Mouse (Mus musculus) intestine, embryonic 16.5 days (tissue): Measurements from ENCODE around the gene Abca13. TPM values are rescaled to one million over a fixed set of nuclear protein-coding genes. Genes with fewer than 3 reads are reported as not detected.
A peak's percentile ranks its signal among the peaks of the same experiment; 100 is the strongest.
"Not testable (repeated sequence)": the region's sequence is repeated elsewhere in the genome, so short reads cannot be mapped to it uniquely, and the experiment has no call there.

ENCODE experiments used
- ATAC-seq: fragments of 200-750 bp; cut with Nextera tagmentation; 2 replicates; pipeline ENCODE4 v1.8.0; 2017; ENCODE audit warnings: moderate TSS enrichment, moderate library complexity
- H3K27ac ChIP-seq: fragments of 300-500 bp; sonication (generic); 2 replicates; pipeline ENCODE4 v1.5.1; 2014; ENCODE audit warnings: mild to moderate bottlenecking, low read length
- H3K27me3 ChIP-seq: fragments of 300-500 bp; sonication (generic); replicated peaks from 2 replicates; pipeline ENCODE4 v1.6.1; 2014; ENCODE audit warnings: low read length, control low read depth, mixed read lengths; ENCODE audit not compliant: control insufficient read depth, insufficient read depth
- H3K36me3 ChIP-seq: fragments of 300-500 bp; sonication (generic); 2 replicates; pipeline ENCODE4 v1.6.1; 2014; ENCODE audit warnings: low read length, control low read depth; ENCODE audit not compliant: control insufficient read depth, insufficient read depth
- H3K4me1 ChIP-seq: fragments of 300-500 bp; sonication (generic); 2 replicates; pipeline ENCODE4 v1.6.1; 2014; ENCODE audit warnings: low read length, control low read depth, mixed read lengths; ENCODE audit not compliant: control insufficient read depth, insufficient read depth
- H3K4me2 ChIP-seq: fragments of 300-500 bp; sonication (generic); 2 replicates; pipeline ENCODE4 v1.6.1; 2014; ENCODE audit warnings: low read depth, low read length, control low read depth
- H3K4me3 ChIP-seq: fragments of 300-500 bp; sonication (generic); 2 replicates; pipeline ENCODE4 v1.5.1; 2014; ENCODE audit warnings: mild to moderate bottlenecking, low read length
- H3K9ac ChIP-seq: fragments of 300-500 bp; sonication (generic); 2 replicates; pipeline ENCODE4 v1.6.1; 2014; ENCODE audit warnings: low read depth, low read length
- H3K9me3 ChIP-seq: fragments of 300-500 bp; sonication (generic); 2 replicates; pipeline ENCODE4 v1.6.1; 2016; ENCODE audit warnings: low read length, control low read depth; ENCODE audit not compliant: control insufficient read depth
- WGBS: fragments of 180-500 bp; shearing (Covaris S2); extraction: QIAGEN DNeasy Blood & Tissue Kit; methylation state at CpG from one replicate; pipeline ENCODE4 v1.1.7; 2014; 5-methylcytosine and 5-hydroxymethylcytosine counted together
- polyA plus RNA-seq: library from polyadenylated mRNA; unstranded; fragments of >200 nt; fragmentation: Nextera tagmentation; extraction: Ambion mirVana; gene quantifications from 2 replicates; pipeline ENCODE4 v1.2.1, GENCODE M21; 2015

The Abca13 gene
- 0.89 and 1.3 TPM in 2 replicates for polyA plus RNA-seq

- WGBS, result 53% methylated on average over 12 of the region's 12 CpGs
- H3K9ac ChIP-seq, result no peak within 1 kb of the TSS
- no peaks in the 10 kb centered on the region for H3K4me1 ChIP-seq
- H3K4me2 ChIP-seq, result no peak within 1 kb of the TSS
- H3K9me3 ChIP-seq, result no peaks in the 10 kb centered on the region
- H3K27me3 ChIP-seq, result no peaks in the 10 kb centered on the region
- no peak for ATAC-seq
- H3K36me3 ChIP-seq, result no peaks in the 10 kb centered on the region
- H3K4me3 ChIP-seq, result no peak within 1 kb of the TSS
- H3K27ac ChIP-seq, result no peak within 1 kb of the TSS
These were observed at the start of gene Abca13 for GRCm38 (mm10) chr11:9191555-9192131. Abca13 (plus strand) TSS chr11:9191942.

GRCm38 (mm10) chr11:9145113-9145512 is 46.6 kb upstream of the Abca13 start:
- Histone ChIP-seq H3K4me1 (no peaks in the 10 kb centered on the region), H3K4me2 (no peak overlapping the region), H3K4me3 (no peak overlapping the region), H3K27me3 (no peaks in the 10 kb centered on the region), H3K36me3 (no peaks in the 10 kb centered on the region), H3K27ac (no peak overlapping the region), H3K9ac (no peak overlapping the region), H3K9me3 (no peaks in the 10 kb centered on the region)
- WGBS, result 82% methylated on average over 2 of the region's 2 CpGs
- no peak for ATAC-seq

GRCm38 (mm10) chr11:9146115-9146514 is 45.6 kb upstream of the Abca13 start:
- ATAC-seq, result no peak
- H3K4me1 ChIP-seq, result no peaks in the 10 kb centered on the region
- no peaks in the 10 kb centered on the region for H3K27me3 ChIP-seq
- H3K4me3 ChIP-seq, result no peak overlapping the region
- H3K36me3 ChIP-seq, result no peaks in the 10 kb centered on the region
- H3K4me2 ChIP-seq, result no peak overlapping the region
- no peak overlapping the region for H3K27ac ChIP-seq
- no peaks in the 10 kb centered on the region for H3K9me3 ChIP-seq
- H3K9ac ChIP-seq, result no peak overlapping the region
- 88% methylated on average over 4 of the region's 4 CpGs for WGBS

- H3K9ac ChIP-seq, result no peak overlapping the region
- no peaks in the 10 kb centered on the region for H3K27me3 ChIP-seq
- ATAC-seq, result no peak
- no peak overlapping the region for H3K27ac ChIP-seq
- WGBS, result 88% methylated on average over 1 of the region's 1 CpGs
- H3K4me3 ChIP-seq, result no peak overlapping the region
- no peaks in the 10 kb centered on the region for H3K9me3 ChIP-seq
- no peak overlapping the region for H3K4me2 ChIP-seq
- H3K4me1 ChIP-seq, result no peaks in the 10 kb centered on the region
- H3K36me3 ChIP-seq, result no peaks in the 10 kb centered on the region
These were observed 45.1 kb upstream of the Abca13 start for GRCm38 (mm10) chr11:9146683-9147082.

- WGBS, result 71% methylated on average over 2 of the region's 2 CpGs
- ATAC-seq, result no peak
These were observed 43.5 kb upstream of the Abca13 start for GRCm38 (mm10) chr11:9148206-9148605.

GRCm38 (mm10) chr11:9150403-9150802 is 41.3 kb upstream of the Abca13 start:
- H3K9ac ChIP-seq, H3K27me3 ChIP-seq, H3K4me1 ChIP-seq, H3K4me3 ChIP-seq, ATAC-seq, H3K9me3 ChIP-seq, H3K36me3 ChIP-seq, H3K4me2 ChIP-seq, H3K27ac ChIP-seq: not testable (repeated sequence)
- WGBS, result 78% methylated on average over 25 of the region's 25 CpGs

More at GRCm38 (mm10) chr11:9148206-9148605, 43.5 kb upstream of the Abca13 start:
- Histone ChIP-seq H3K4me2 (no peak overlapping the region), H3K27ac (no peak overlapping the region), H3K9me3 (no peaks in the 10 kb centered on the region), H3K27me3 (no peaks in the 10 kb centered on the region), H3K36me3 (no peaks in the 10 kb centered on the region), H3K9ac (no peak overlapping the region), H3K4me1 (no peaks in the 10 kb centered on the region), H3K4me3 (no peak overlapping the region)

- ATAC-seq, result 0 out of 2 replicates have a peak, but pooled peaks have one; percentile 55
These were observed 31.8 kb upstream of the Abca13 start for GRCm38 (mm10) chr11:9159953-9160352.

GRCm38 (mm10) chr11:9167331-9167730 is 24.4 kb upstream of the Abca13 start:
- WGBS, result 76% methylated on average over 2 of the region's 2 CpGs
- no peak overlapping the region for H3K4me3 ChIP-seq
- ATAC-seq, result no peak
- no peaks in the 10 kb centered on the region for H3K27me3 ChIP-seq
- H3K4me1 ChIP-seq, result no peaks in the 10 kb centered on the region
- no peak overlapping the region for H3K9ac ChIP-seq
- no peaks in the 10 kb centered on the region for H3K36me3 ChIP-seq
- no peak overlapping the region for H3K27ac ChIP-seq
- no peak overlapping the region for H3K4me2 ChIP-seq
- no peaks in the 10 kb centered on the region for H3K9me3 ChIP-seq

More at GRCm38 (mm10) chr11:9159953-9160352, 31.8 kb upstream of the Abca13 start:
- H3K4me1 ChIP-seq, result no peaks in the 10 kb centered on the region
- no peak overlapping the region for H3K27ac ChIP-seq
- H3K4me3 ChIP-seq, result no peak overlapping the region
- H3K9me3 ChIP-seq, result no peaks in the 10 kb centered on the region
- H3K36me3 ChIP-seq, result no peaks in the 10 kb centered on the region
- no peak overlapping the region for H3K4me2 ChIP-seq
- no peaks in the 10 kb centered on the region for H3K27me3 ChIP-seq
- H3K9ac ChIP-seq, result no peak overlapping the region
- 22% methylated on average over 3 of the region's 3 CpGs for WGBS

- Histone ChIP-seq H3K9me3 (no peaks in the 10 kb centered on the region), H3K4me2 (no peak overlapping the region), H3K27me3 (no peaks in the 10 kb centered on the region), H3K27ac (no peak overlapping the region), H3K9ac (no peak overlapping the region), H3K4me1 (no peaks in the 10 kb centered on the region), H3K36me3 (no peaks in the 10 kb centered on the region), H3K4me3 (no peak overlapping the region)
- ATAC-seq, result no peak
- WGBS, result 88% methylated on average over 1 of the region's 1 CpGs
These were observed 10.3 kb upstream of the Abca13 start for GRCm38 (mm10) chr11:9181477-9181876.

- not testable (repeated sequence) for H3K36me3 ChIP-seq, H3K9me3 ChIP-seq, H3K4me2 ChIP-seq, H3K27ac ChIP-seq, ATAC-seq, H3K4me3 ChIP-seq, H3K9ac ChIP-seq, H3K27me3 ChIP-seq, H3K4me1 ChIP-seq
These were observed 2.3 kb upstream of the Abca13 start for GRCm38 (mm10) chr11:9189471-9189870.
